Mouse (Mus musculus): Measurements from ENCODE around the gene Fancd2. TPM values are rescaled to one million over a fixed set of nuclear protein-coding genes. Genes with fewer than 3 reads are reported as not detected.

Gene Fancd2
- 7.8 and 9.5 TPM in 2 replicates for polyA plus RNA-seq (2012; rRNA removed)

DNA sequence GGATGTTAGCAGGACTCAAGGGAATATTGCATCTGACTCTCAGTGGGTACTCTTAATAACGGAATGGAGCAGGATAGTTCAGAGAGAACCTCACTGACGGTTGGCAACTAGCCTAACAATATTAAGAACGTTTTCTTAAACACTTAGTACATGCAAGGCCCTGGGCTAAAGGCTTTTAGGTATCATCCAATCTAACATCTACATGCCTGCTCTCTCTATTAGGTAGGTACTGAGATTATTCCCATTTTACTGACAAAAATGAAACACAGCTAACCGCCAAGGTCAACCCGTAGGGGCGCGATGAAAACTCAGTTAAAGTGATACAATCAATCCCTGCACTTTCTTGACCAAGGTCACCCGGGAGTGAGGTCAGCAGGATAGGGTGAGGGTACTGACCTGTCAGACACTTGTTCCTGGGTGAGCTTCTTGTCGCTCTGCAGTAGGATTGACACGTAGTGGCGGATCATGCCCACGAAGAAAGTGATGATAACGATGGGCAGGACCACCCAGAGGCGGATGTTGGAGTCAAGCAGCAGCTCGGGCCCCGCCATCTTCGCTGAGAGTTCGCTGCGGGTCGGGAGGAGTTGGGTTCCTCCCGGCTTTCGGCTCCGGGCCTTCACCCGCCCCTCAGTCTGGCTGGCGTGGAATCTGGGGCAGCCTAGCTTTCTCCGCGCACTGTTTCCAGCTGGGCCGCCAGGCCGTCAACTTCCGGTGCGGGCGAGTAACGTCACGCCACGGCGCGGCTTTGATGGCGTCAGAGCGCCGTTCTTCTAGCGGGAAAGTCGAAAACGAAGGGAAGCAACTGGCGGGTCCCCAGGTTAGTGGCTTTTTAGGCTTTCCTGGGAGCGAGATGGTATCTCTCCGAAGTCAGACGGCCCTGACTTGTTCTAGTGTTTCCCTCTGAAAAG is at the start of gene Fancd2, which contains the start of gene Emc3:
Gene Fancd2 (plus strand): TSS at position 751 of the 908 bp plus-strand sequence.
Gene Emc3 (minus strand): TSS at position 721 of the 908 bp plus-strand sequence.

GRCm38 (mm10) chr6:113483100-113483615 is 48.3 kb upstream of the Fancd2 start, which contains the start of gene Creld1:
TSS of gene Creld1 (plus strand) at chr6:113483297.

DNA sequence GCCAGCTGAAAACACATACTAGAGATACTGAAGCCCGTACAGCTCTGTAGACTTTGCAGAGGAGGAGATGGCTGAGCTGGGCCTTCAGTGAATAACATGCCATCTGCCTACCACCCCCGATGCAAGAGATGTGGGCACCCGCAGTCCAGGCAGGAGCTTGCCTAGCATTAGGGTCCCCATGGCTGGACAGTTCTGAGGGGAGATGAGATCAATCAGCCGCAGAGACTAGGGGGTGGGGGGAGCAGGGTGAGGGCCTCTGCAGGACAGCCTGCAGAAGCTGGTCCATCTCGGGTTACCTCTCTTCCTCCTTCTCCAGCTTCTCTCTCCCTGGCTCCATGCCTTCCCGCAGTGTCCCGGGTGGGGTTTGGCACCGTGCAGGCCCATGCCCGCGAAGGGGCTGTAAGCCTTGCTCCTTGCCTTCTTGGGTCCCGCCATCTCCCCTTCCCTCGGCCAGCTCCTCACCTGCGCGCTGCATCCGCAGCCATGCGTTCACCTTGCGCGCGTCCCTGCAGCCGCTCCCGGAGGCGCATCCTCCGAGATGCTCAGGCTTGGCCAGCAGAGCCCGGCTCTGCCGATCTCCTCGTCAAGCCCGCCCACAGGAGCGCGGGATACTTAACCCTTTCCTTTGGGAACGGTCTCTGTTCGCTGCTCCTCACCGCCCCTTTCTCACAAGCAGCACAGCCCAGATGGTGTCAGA is 29.9 kb upstream of the Fancd2 start, which contains the start of gene Prrt3:
Gene Prrt3 (minus strand): TSS at position 544 of the 697 bp plus-strand sequence.

GRCm38 (mm10) chr6:113600543-113601139 is 69.2 kb downstream of the Fancd2 start, which contains the start of gene Fancd2os:
TSS of gene Fancd2os (minus strand) at chr6:113600715.

GRCm38 (mm10) chr6:113604432-113605223 is 73.1 kb downstream of the Fancd2 start, which contains the start of gene Brk1:
TSS of gene Brk1 (plus strand) at chr6:113604772.

GRCm38 (mm10) chr6:113623941-113624751 is 92.7 kb downstream of the Fancd2 start, which contains the start of gene Vhl:
TSS of gene Vhl (plus strand) at chr6:113623959.

DNA sequence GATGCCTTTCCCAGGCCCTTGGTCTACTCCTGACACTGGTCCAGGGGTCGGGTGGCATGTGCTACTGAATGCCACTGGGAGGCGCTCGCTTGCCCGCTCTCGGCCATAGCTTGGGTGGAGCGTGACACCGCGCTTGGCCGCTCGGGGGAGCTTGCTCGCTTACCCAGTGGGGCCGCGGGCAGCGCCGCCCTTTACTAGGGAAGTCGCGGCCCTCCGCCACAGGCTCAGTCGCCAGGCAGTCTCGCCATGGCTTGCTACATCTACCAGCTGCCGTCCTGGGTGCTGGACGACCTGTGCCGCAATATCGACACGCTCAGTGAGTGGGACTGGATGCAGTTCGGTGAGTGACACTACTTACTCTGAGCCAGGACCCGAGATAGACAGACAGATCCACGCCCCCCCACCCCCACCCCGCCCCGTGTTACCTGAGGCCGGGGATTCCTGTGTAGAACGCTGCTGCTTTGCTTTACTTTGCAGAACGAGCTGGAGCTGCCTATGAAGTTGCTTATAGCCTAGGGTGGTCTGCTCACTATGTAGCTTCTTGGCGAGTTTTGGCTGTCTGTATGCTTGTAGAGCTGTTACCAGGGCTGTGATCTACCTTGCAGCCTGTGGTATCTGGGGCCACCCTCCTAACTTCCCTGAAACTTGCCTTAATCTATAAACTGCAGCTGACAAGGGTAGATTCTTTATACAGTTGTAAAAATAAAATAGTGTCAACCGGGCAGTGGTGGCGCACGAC is 107.0 kb downstream of the Fancd2 start, which contains the start of gene Irak2:
Gene Irak2 (plus strand): TSS at position 166 of the 739 bp plus-strand sequence.

Other genes starting within 250 kb of the Fancd2 start
- 0.01 and 0.02 TPM in 2 replicates for gene Cpne9, start 249.4 kb upstream of the Fancd2 start, polyA plus RNA-seq (2012; rRNA removed)
- 10.3 and 12.5 TPM in 2 replicates for gene Brpf1, start 224.5 kb upstream of the Fancd2 start, polyA plus RNA-seq (2012; rRNA removed)
- 7.3 and 8.2 TPM in 2 replicates for gene Ogg1, start 204.7 kb upstream of the Fancd2 start, polyA plus RNA-seq (2012; rRNA removed)
- gene Camk1, start 187.7 kb upstream of the Fancd2 start, polyA plus RNA-seq (2012; rRNA removed) = 8.9 and 9.5 TPM in 2 replicates
- 14.0 and 15.7 TPM in 2 replicates for gene Tada3, start 153.8 kb upstream of the Fancd2 start, polyA plus RNA-seq (2012; rRNA removed)
- gene Arpc4, start 153.6 kb upstream of the Fancd2 start, polyA plus RNA-seq (2012; rRNA removed) = 39.9 and 50.0 TPM in 2 replicates
- gene Ttll3, start 142.4 kb upstream of the Fancd2 start, polyA plus RNA-seq (2012; rRNA removed) = 1.7 and 2.2 TPM in 2 replicates
- 10.2 and 11.6 TPM in 2 replicates for gene Rpusd3, start 112.3 kb upstream of the Fancd2 start, polyA plus RNA-seq (2012; rRNA removed)
- gene Cidec, start 95.9 kb upstream of the Fancd2 start, polyA plus RNA-seq (2012; rRNA removed) = 0.02 TPM in 1 of 2 replicates, not detected in the other
- 21.3 and 24.6 TPM in 2 replicates for gene Jagn1, start 89.1 kb upstream of the Fancd2 start, polyA plus RNA-seq (2012; rRNA removed)
- 0.08 and 0.14 TPM in 2 replicates for gene Il17re, start 73.2 kb upstream of the Fancd2 start, polyA plus RNA-seq (2012; rRNA removed)
- 3.1 and 3.4 TPM in 2 replicates for gene Il17rc, start 60.3 kb upstream of the Fancd2 start, polyA plus RNA-seq (2012; rRNA removed)
- 2.8 and 3.3 TPM in 2 replicates for gene Creld1, start 48.4 kb upstream of the Fancd2 start, polyA plus RNA-seq (2012; rRNA removed)
- 0.01 TPM in 1 of 2 replicates, not detected in the other for gene Prrt3, start 29.8 kb upstream of the Fancd2 start, polyA plus RNA-seq (2012; rRNA removed)
- gene Emc3, start within 50 bp of the Fancd2 start, polyA plus RNA-seq (2012; rRNA removed) = 19.8 and 23.1 TPM in 2 replicates
- gene Fancd2os, start 69.0 kb downstream of the Fancd2 start, polyA plus RNA-seq (2012; rRNA removed) = not detected in 2 replicates
- 67.4 and 76.9 TPM in 2 replicates for gene Brk1, start 73.1 kb downstream of the Fancd2 start, polyA plus RNA-seq (2012; rRNA removed)
- 3.8 and 4.0 TPM in 2 replicates for gene Vhl, start 92.3 kb downstream of the Fancd2 start, polyA plus RNA-seq (2012; rRNA removed)
- gene Irak2, start 106.8 kb downstream of the Fancd2 start, polyA plus RNA-seq (2012; rRNA removed) = 21.7 and 29.0 TPM in 2 replicates
- gene Tatdn2, start 165.4 kb downstream of the Fancd2 start, polyA plus RNA-seq (2012; rRNA removed) = 14.0 and 17.2 TPM in 2 replicates
- gene Ghrl, start 188.2 kb downstream of the Fancd2 start, polyA plus RNA-seq (2012; rRNA removed) = 0.07 and 0.36 TPM in 2 replicates
- 91.0 and 103 TPM in 2 replicates for gene Sec13, start 209.1 kb downstream of the Fancd2 start, polyA plus RNA-seq (2012; rRNA removed)

Measured in liver, embryonic 14 days (tissue).